Mouse (Mus musculus) liver, adult (tissue): Measurements from ENCODE around the gene Tufm.

Source experiments
- GATA4 ChIP-seq: IDR thresholded peaks from 2 replicates; pipeline ENCODE4 v1.6.1; 2014; ENCODE audit warnings: mild to moderate bottlenecking, low read length; ENCODE audit not compliant: insufficient replicate concordance

Gene Tufm

GRCm38 (mm10) chr7:126461626-126462025 lies 25.5 kb upstream of the Tufm start:
- no peak for TF ChIP-seq GATA4

GRCm38 (mm10) chr7:126463004-126463403 lies 24.2 kb upstream of the Tufm start, which contains the start of gene Atp2a1:
Gene Atp2a1 (minus strand): TSS chr7:126463108.
- TF ChIP-seq GATA4, result no peak

GRCm38 (mm10) chr7:126463547-126463946 lies 23.6 kb upstream of the Tufm start:
- TF ChIP-seq GATA4, result no peak

DNA sequence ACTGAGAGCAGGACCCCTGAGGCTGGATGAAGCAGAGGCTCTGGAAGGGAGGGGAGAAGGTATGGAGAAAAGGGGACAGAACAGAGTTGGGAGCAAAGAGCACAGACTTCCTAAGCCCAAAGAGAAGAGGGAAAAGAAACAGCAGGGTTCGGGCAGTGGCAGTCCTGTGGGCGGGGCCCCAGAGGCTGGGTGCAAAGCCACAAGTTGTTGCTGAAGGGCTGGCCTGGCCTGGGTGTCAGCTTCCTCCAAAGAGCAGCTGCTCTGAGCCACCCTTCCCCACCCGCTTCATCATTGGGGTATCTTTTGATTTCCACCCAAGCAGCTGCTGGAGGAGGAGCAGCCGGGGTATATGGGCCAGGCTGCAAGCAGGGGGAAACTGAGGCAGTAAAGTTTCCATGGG lies 23.0 kb upstream of the Tufm start:
- TF ChIP-seq GATA4, result no peak

DNA sequence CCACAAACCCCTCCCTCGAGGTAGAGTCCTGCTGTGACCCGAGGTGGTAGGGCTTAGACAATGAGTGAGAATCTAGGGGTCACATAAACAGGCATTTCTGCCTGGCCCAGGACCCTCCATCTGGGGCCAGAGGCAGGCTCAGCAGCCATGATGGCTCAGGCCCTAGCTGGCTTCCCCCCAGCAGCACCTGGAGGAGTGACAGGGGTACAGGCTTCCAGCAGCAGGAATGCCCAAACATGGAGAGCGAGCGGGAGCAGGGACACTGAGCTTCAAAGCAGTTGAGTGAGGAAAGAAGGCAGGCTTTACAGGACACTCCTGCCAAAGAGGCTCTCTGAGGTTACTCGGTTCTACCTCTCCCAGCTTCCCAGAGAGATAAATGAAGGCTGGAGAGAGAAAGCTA lies 22.3 kb upstream of the Tufm start:
- no peak for TF ChIP-seq GATA4

DNA sequence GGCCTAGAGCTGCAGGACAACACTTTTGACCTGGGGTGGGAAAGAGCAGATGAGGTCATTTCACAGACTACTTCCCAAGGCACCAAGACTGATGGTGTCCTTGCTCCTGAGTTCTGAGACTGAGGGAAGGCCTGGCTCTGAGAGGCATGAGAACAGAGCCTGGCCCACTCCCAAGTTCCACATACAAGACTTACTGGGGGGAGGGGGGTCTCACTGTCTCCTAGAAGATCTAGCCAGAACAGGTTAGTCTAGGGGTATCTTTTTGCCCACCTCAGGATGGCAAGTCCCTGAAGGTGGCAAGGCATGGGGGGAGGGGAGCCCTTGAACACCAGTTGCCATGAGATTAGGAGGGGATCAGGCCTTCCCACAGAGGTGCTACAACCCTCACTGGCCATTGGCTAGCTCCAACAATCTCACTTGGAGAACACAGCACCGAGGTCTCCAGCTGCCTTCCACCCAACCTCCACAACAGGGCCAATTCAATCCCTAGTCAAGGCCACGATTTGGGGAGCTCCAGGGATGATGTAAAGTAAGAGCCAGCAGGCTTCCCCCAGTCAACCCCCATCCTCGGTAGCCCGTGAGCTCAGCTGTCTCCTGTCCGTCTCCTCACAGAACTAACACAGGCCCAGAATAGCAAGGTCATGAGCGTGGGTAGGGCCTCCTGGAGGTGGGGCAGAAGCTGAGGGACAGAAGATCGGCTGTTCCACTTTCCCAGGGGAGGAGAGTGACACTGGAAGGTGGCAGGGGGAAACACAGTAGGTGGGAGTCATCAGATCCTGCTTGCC lies 21.7 kb upstream of the Tufm start:
- TF ChIP-seq GATA4, result no peak

GRCm38 (mm10) chr7:126466116-126466515 lies 21.0 kb upstream of the Tufm start:
- TF ChIP-seq GATA4, result no peak

- TF ChIP-seq GATA4, result no peak
These were observed 20.5 kb upstream of the Tufm start for GRCm38 (mm10) chr7:126466707-126467106.

DNA sequence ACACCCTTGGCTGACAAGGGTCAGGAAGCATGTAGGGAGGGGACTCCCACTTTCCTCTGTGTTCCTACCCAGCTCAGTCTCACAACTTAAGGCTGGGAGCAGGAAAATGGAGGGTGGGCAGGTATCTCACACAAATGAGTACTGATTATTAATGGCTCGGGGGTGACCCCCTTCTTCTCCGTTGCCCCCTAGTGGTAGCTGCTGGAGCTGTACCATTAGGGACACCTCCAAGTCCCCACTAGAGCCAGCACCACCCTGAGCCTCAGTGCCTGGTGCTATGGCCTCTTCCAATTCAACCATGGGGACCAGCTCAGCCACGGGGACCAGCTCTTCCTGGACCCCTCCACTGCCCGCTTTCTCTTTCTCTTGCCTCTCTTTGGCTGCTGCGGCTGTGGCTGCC lies 19.9 kb upstream of the Tufm start:
- TF ChIP-seq GATA4, result no peak

- TF ChIP-seq GATA4, result no peak
These were observed 19.1 kb upstream of the Tufm start for GRCm38 (mm10) chr7:126467834-126468627.

DNA sequence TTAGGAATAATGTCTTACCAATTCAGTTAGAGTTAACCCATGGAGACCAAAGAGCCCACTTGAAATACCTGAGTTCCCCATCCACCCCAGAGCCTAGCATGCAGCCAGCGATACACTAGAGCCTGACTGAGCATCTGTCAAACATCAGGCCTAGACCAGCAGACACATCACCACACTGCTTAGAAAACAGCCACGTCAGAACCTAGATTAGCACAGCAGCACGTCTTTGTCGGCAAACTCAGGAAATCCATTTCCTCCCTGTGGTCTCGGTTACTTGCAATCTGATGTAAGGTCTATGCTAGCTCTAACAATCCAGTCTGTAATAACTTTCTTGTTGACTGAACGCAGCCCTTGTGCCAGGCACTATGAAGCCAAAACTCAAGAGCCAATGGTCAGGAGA lies 17.1 kb upstream of the Tufm start:
- TF ChIP-seq GATA4, result no peak

GRCm38 (mm10) chr7:126471361-126471760 lies 15.8 kb upstream of the Tufm start:
- TF ChIP-seq GATA4, result no peak

GRCm38 (mm10) chr7:126471853-126472252 lies 15.3 kb upstream of the Tufm start:
- TF ChIP-seq GATA4, result no peak

- no peak for TF ChIP-seq GATA4
These were observed 14.9 kb upstream of the Tufm start for GRCm38 (mm10) chr7:126472306-126472705.

DNA sequence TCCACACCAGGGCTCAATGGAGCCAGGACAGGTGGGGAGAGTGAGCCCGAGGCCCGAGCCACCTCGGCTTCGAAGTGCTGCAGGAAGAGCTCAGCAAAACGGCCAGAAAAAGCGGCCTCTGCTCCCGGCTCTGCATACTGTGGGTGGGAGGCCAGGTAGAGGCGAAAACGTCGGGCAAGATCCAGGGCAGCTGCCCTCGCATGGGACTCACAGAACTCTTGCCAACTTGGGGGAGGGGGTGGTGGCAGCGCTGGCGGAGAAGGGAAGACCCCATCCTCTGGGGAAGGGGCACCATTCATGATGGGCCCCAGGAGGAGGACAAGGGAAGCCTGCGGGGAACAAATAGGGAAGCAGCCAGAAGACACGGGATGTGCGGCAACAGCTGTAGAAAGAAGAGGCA lies 14.4 kb upstream of the Tufm start:
- no peak for TF ChIP-seq GATA4

GRCm38 (mm10) chr7:126473470-126474086 lies 13.6 kb upstream of the Tufm start:
- no peak for TF ChIP-seq GATA4
